Mouse (Mus musculus): Measurements from ENCODE around the gene Rptor. TPM values are rescaled to one million over a fixed set of nuclear protein-coding genes. Genes with fewer than 3 reads are reported as not detected.

The Rptor gene
- polyA plus RNA-seq, 1 experiment from 2014 or later = 3.1 TPM

GRCm38 (mm10) chr11:119799536-119799935 is 196.8 kb downstream of the Rptor start:
- H3K4me3 ChIP-seq (ENCODE audit: low read depth, low read length) = no peak overlapping the region
- H3K4me2 ChIP-seq (ENCODE audit: low read depth, low read length) = no peak overlapping the region
- ATAC-seq (no peak), DNase-seq (no peak)
- H3K27ac ChIP-seq (ENCODE audit: low read depth) = no peak overlapping the region
- H3K27me3 ChIP-seq (ENCODE audit: insufficient read depth, low read length) = no peaks in the 10 kb centered on the region
- 62% methylated on average over 2 of the region's 2 CpGs for WGBS (ENCODE audit: insufficient replicate concordance)
- no peaks in the 10 kb centered on the region for H3K9me3 ChIP-seq (ENCODE audit: low read length)
- H3K4me1 ChIP-seq (ENCODE audit: insufficient read depth) = no peaks in the 10 kb centered on the region
- TF ChIP-seq CTCF (IDR thresholded peaks at IDR 0.05; ENCODE audit: low read depth) (no peak), EP300 (IDR thresholded peaks at IDR 0.05; ENCODE audit: low read depth) (no peak)
- H3K36me3 ChIP-seq (replicated peaks; ENCODE audit: insufficient read depth, low read length) = peaks cover 7% of the 10 kb centered on the region; the same call in 1 of the 2 replicates
- H3K9ac ChIP-seq (replicated peaks) = no peak overlapping the region

DNA sequence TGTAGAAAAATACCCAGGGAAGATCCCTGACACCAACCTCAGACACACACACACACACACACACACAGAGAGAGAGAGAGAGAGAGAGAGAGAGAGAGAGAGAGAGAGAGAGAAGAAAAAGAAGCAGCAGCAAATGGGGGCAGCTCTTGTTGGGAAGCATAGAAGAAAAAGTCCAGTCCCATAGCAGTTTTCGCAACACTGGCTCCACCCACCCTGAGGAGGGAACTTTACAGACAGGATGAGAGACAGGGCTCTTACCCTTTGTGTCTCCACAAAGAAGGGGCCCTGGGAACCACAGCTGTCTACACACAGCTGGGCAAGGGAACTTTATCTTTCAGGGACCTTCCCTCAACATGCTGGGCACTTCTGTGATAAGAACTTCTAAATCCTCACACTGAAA is 199.2 kb downstream of the Rptor start:
- Histone ChIP-seq H3K4me1 (ENCODE audit: insufficient read depth) (no peaks in the 10 kb centered on the region), H3K27me3 (ENCODE audit: insufficient read depth, low read length) (no peaks in the 10 kb centered on the region), H3K4me2 (ENCODE audit: low read depth, low read length) (no peak overlapping the region), H3K27ac (ENCODE audit: low read depth) (no peak overlapping the region), H3K9ac (replicated peaks) (no peak overlapping the region), H3K36me3 (replicated peaks; ENCODE audit: insufficient read depth, low read length) (peaks cover 7% of the 10 kb centered on the region; the same call in 1 of the 2 replicates), H3K9me3 (ENCODE audit: low read length) (no peaks in the 10 kb centered on the region), H3K4me3 (ENCODE audit: low read depth, low read length) (no peak overlapping the region)
- ATAC-seq (no peak), DNase-seq (peak; percentile 45)
- TF ChIP-seq CTCF (IDR thresholded peaks at IDR 0.05; ENCODE audit: low read depth) (no peak), EP300 (IDR thresholded peaks at IDR 0.05; ENCODE audit: low read depth) (no peak)
- WGBS (ENCODE audit: insufficient replicate concordance) = 45% methylated on average over 1 of the region's 1 CpGs

- DNase-seq (no peak), ATAC-seq (no peak)
- TF ChIP-seq CTCF (IDR thresholded peaks at IDR 0.05; ENCODE audit: low read depth) (no peak), EP300 (IDR thresholded peaks at IDR 0.05; ENCODE audit: low read depth) (no peak)
- H3K9me3 ChIP-seq (ENCODE audit: low read length) = no peaks in the 10 kb centered on the region
- no peak overlapping the region for H3K9ac ChIP-seq (replicated peaks)
- H3K36me3 ChIP-seq (replicated peaks; ENCODE audit: insufficient read depth, low read length) = peaks cover 7% of the 10 kb centered on the region; the same call in 1 of the 2 replicates
- H3K27me3 ChIP-seq (ENCODE audit: insufficient read depth, low read length) = no peaks in the 10 kb centered on the region
- WGBS (ENCODE audit: insufficient replicate concordance) = 85% methylated on average over 7 of the region's 7 CpGs
- H3K27ac ChIP-seq (ENCODE audit: low read depth) = no peak overlapping the region
- no peak overlapping the region for H3K4me3 ChIP-seq (ENCODE audit: low read depth, low read length)
- no peak overlapping the region for H3K4me2 ChIP-seq (ENCODE audit: low read depth, low read length)
- H3K4me1 ChIP-seq (ENCODE audit: insufficient read depth) = 0 out of 2 replicates have a peak, but pooled peaks cover 5% of the 10 kb centered on the region
Measured at GRCm38 (mm10) chr11:119802947-119803346, 200.2 kb downstream of the Rptor start.

- Histone ChIP-seq H3K4me1 (ENCODE audit: insufficient read depth) (0 out of 2 replicates have a peak, but pooled peaks cover 5% of the 10 kb centered on the region), H3K9me3 (ENCODE audit: low read length) (no peaks in the 10 kb centered on the region), H3K4me2 (ENCODE audit: low read depth, low read length) (no peak overlapping the region), H3K4me3 (ENCODE audit: low read depth, low read length) (no peak overlapping the region), H3K27me3 (ENCODE audit: insufficient read depth, low read length) (no peaks in the 10 kb centered on the region), H3K9ac (replicated peaks) (no peak overlapping the region), H3K36me3 (replicated peaks; ENCODE audit: insufficient read depth, low read length) (peaks cover 7% of the 10 kb centered on the region; the same call in 1 of the 2 replicates), H3K27ac (ENCODE audit: low read depth) (no peak overlapping the region)
- ATAC-seq (no peak), DNase-seq (no peak)
- 82% methylated on average over 3 of the region's 3 CpGs for WGBS (ENCODE audit: insufficient replicate concordance)
- no peak for TF ChIP-seq EP300 (IDR thresholded peaks at IDR 0.05; ENCODE audit: low read depth)
- no peak for TF ChIP-seq CTCF (IDR thresholded peaks at IDR 0.05; ENCODE audit: low read depth)
Measured at GRCm38 (mm10) chr11:119804392-119804791, 201.7 kb downstream of the Rptor start.

GRCm38 (mm10) chr11:119805112-119805750 is 202.5 kb downstream of the Rptor start:
- Histone ChIP-seq H3K27ac (ENCODE audit: low read depth) (no peak overlapping the region), H3K9me3 (ENCODE audit: low read length) (no peaks in the 10 kb centered on the region), H3K36me3 (replicated peaks; ENCODE audit: insufficient read depth, low read length) (peaks cover 7% of the 10 kb centered on the region; the same call in 1 of the 2 replicates), H3K4me3 (ENCODE audit: low read depth, low read length) (no peak overlapping the region), H3K4me2 (ENCODE audit: low read depth, low read length) (no peak overlapping the region), H3K27me3 (ENCODE audit: insufficient read depth, low read length) (no peaks in the 10 kb centered on the region), H3K9ac (replicated peaks) (no peak overlapping the region), H3K4me1 (ENCODE audit: insufficient read depth) (0 out of 2 replicates have a peak, but pooled peaks cover 5% of the 10 kb centered on the region)
- no peak for TF ChIP-seq EP300 (IDR thresholded peaks at IDR 0.05; ENCODE audit: low read depth)
- TF ChIP-seq CTCF (IDR thresholded peaks at IDR 0.05; ENCODE audit: low read depth) = no peak
- WGBS (ENCODE audit: insufficient replicate concordance) = 87% methylated on average over 10 of the region's 10 CpGs
- no peak for DNase-seq
- ATAC-seq = no peak

GRCm38 (mm10) chr11:119806539-119806938 is 203.8 kb downstream of the Rptor start:
- Histone ChIP-seq H3K27ac (ENCODE audit: low read depth) (no peak overlapping the region), H3K4me3 (ENCODE audit: low read depth, low read length) (no peak overlapping the region), H3K4me2 (ENCODE audit: low read depth, low read length) (no peak overlapping the region), H3K27me3 (ENCODE audit: insufficient read depth, low read length) (no peaks in the 10 kb centered on the region), H3K4me1 (ENCODE audit: insufficient read depth) (0 out of 2 replicates have a peak, but pooled peaks cover 5% of the 10 kb centered on the region), H3K9me3 (ENCODE audit: low read length) (no peaks in the 10 kb centered on the region), H3K9ac (replicated peaks) (no peak overlapping the region), H3K36me3 (replicated peaks; ENCODE audit: insufficient read depth, low read length) (peaks cover 7% of the 10 kb centered on the region; the same call in 1 of the 2 replicates)
- DNase-seq = no peak
- WGBS (ENCODE audit: insufficient replicate concordance) = 76% methylated on average over 8 of the region's 8 CpGs
- no peak for ATAC-seq
- TF ChIP-seq EP300 (IDR thresholded peaks at IDR 0.05; ENCODE audit: low read depth) = no peak
- no peak for TF ChIP-seq CTCF (IDR thresholded peaks at IDR 0.05; ENCODE audit: low read depth)

All from liver, postnatal 0 days (tissue).